Mouse (Mus musculus): ENCODE results near the gene Il22.
"Not testable (repeated sequence)": the region's sequence is repeated elsewhere in the genome, so short reads cannot be mapped to it uniquely, and the experiment has no call there.

The Il22 gene

GRCm38 (mm10) chr10:118204642-118205041 is at the start of gene Il22:
Il22 (plus strand) TSS chr10:118204942.
- DNase-seq (ENCODE audit: low spot score), result no peak

GRCm38 (mm10) chr10:118155932-118156331 is 48.8 kb upstream of the Il22 start:
- DNase-seq (ENCODE audit: low spot score), result no peak

GRCm38 (mm10) chr10:118161131-118161530 is 43.6 kb upstream of the Il22 start:
- DNase-seq (ENCODE audit: low spot score), result peak; percentile 58

GRCm38 (mm10) chr10:118169212-118169611 is 35.5 kb upstream of the Il22 start:
- no peak for DNase-seq (ENCODE audit: low spot score)

GRCm38 (mm10) chr10:118172416-118172815 is 32.3 kb upstream of the Il22 start:
- no peak for DNase-seq (ENCODE audit: low spot score)

- no peak for DNase-seq (ENCODE audit: low spot score)
Observed at GRCm38 (mm10) chr10:118172876-118173275, 31.9 kb upstream of the Il22 start.

DNA sequence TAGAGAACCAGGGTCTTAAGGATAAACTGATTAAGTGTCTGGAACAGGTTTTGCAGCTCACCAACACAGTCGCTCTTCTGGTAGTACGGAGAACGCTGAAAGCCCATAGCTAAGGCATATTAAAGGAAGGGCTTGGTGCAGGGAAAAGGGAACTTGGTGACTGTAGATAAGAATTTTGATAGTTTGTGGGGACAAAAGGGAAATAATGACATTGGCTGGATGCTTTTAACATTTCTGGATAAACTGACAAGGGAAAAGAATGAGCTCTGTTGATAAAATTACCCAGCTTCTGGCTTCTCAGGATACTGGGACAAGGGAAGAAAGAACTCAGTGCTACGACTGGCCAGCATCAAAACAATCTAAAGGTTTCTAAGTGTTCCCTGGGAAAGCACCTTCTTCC is 29.2 kb upstream of the Il22 start:
- not testable (repeated sequence) for DNase-seq (ENCODE audit: low spot score)

DNA sequence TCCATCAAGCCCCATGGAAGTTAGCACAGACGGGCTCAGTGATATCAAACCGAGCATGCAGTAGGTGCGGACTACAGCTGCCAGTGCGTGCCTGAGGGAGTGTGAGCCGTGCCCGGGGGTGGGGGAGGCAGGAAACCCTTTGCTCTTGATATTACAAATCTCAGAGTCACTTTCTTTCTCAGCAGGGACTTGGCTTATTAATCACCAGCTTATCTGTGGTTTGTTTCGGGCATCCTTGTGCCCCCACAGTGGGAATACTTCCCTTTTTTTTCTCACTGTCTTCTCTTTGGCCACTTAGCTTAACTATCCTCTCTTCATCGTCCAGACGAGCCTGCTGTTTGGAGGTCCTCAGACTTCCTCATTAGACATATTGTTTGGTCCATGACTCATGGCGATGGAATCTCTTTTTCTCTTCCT is 26.0 kb upstream of the Il22 start:
- DNase-seq (ENCODE audit: low spot score), result no peak

DNA sequence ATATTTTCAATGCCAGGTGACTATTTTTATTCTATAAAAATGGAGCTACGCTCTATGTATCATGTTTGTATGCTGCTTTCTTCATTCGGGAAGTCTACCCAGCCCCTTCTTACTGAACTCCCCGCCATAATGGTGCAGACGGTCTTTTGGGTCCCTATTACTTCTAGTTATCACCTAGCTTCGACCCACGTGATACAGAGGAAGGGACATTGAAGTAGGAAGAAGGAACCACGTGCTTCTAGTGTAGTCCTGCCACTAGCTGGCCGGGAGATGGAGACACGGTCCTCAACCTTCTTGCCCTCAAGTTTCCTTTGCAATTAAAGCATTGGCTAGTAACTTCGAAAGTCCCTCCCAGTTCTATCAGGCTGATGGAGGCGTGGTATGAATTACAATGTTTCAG is 25.5 kb upstream of the Il22 start:
- DNase-seq (ENCODE audit: low spot score), result no peak

DNA sequence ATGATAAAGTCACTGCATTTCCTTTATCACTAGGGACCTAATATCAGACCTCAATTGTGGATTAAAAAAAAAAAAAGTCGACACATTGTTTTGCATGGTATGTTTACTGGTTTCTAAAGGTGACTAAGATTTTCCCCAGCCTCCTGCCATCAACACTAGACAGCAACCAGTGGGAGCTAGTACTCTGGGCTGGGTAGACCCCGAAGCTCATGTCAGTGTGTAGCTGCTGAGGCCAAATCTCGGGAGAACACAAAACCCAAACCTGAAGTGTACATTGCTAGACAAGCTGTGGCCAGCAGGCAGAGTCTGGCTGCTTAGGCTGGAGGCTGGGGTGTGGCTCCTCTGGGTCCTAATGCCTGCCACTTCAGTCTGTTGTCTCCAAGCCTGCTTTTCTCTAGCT is 9.6 kb upstream of the Il22 start:
- not testable (repeated sequence) for DNase-seq (ENCODE audit: low spot score)

- DNase-seq (ENCODE audit: low spot score), result not testable (repeated sequence)
Observed at GRCm38 (mm10) chr10:118215719-118216393, 11.1 kb downstream of the Il22 start.

DNA sequence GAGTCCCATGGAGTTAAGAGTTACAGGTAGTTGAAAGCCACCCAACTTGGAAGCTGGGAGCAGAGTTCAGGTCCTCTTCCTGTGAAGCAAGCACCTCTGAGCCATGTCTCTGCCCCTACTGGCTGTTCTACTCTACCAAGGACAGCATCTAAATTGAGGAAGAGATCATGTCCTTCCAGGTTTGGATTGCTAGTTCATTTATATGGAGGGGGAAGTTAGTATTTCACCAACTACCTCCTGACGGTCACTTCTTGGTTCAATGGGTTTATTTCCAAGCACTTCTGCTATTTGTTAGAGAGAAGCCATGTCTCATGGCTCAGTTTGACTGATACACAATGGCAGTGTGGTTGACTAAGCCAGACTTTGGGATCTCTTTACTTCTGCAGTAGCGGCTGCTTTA is 22.9 kb downstream of the Il22 start:
- DNase-seq (ENCODE audit: low spot score), result not testable (repeated sequence)

DNA sequence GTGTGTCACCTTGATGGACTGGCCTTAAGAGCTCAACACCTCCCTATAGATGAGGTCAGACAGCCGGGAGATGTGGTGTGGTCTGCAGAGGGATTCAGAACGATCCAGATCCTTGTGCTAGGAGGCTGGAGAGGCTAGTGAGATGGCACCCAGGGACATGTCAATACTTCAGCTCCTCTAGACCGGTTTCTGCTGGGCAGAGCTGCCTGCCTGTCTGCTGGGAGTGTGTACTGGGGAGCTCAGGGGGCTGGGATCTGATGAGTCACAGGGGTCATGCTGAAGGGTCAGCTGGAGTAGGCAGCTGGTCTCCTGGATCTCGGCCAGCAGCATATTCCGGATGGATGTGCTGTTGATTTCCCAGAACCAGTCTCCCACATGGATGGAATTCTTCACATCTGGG is 27.9 kb downstream of the Il22 start:
- not testable (repeated sequence) for DNase-seq (ENCODE audit: low spot score)

- not testable (repeated sequence) for DNase-seq (ENCODE audit: low spot score)
Observed at GRCm38 (mm10) chr10:118240680-118241079, 35.9 kb downstream of the Il22 start, which contains the start of gene Gm32717. Gm32717 (minus strand) TSS chr10:118240780.

- DNase-seq (ENCODE audit: low spot score), result peak; percentile 5
Observed at GRCm38 (mm10) chr10:118249006-118249595, 44.4 kb downstream of the Il22 start.

DNA sequence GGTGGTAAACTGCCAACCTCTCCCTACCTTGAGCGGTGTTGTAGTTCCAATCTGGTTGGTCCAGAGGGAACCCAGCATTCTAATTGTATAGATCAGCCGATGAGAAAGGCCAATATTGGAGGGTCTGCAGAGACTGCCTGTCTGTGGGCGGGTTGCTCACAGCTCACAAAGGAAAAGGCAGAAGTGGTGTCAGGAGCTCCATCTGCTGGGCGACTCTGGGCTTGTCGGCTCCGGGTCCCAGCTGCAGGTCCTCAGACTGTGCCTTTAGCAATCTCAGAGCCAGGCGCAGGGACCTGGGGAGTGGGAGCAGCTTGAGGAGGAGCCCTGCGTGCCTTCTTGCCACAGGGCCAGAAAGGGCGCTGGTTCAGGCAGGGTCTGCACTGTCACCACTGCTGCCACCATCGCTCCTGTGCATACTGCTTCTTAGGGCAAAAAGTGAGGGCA is 46.1 kb downstream of the Il22 start:
- DNase-seq (ENCODE audit: low spot score), result peak; percentile 28

GRCm38 (mm10) chr10:118258388-118258787 is 53.6 kb downstream of the Il22 start, which contains the start of gene Gm32802:
Gm32802 (plus strand) TSS chr10:118258688.
- not testable (repeated sequence) for DNase-seq (ENCODE audit: low spot score)
